Mouse (Mus musculus): ENCODE data around the gene Dcbld2.

The Dcbld2 gene

GRCm38 (mm10) chr16:58482296-58482695 is 74.1 kb downstream of the Dcbld2 start:
- DNase-seq (ENCODE audit: low spot score in 2 of 2), result no peak

GRCm38 (mm10) chr16:58487861-58488260 is 79.6 kb downstream of the Dcbld2 start:
- DNase-seq (ENCODE audit: low spot score in 2 of 2), result no peak

GRCm38 (mm10) chr16:58496791-58497190 is 88.5 kb downstream of the Dcbld2 start:
- DNase-seq (ENCODE audit: low spot score in 2 of 2), result no peak

GRCm38 (mm10) chr16:58497886-58498713 is 89.9 kb downstream of the Dcbld2 start:
- DNase-seq (ENCODE audit: low spot score in 2 of 2), result no peak

GRCm38 (mm10) chr16:58499172-58499584 is 90.9 kb downstream of the Dcbld2 start:
- DNase-seq (ENCODE audit: low spot score in 2 of 2), result no peak

- no peak for DNase-seq (ENCODE audit: low spot score in 2 of 2)
These were observed 91.4 kb downstream of the Dcbld2 start for GRCm38 (mm10) chr16:58499650-58500049.

- DNase-seq (ENCODE audit: low spot score in 2 of 2), result no peak
These were observed 93.6 kb downstream of the Dcbld2 start for GRCm38 (mm10) chr16:58501760-58502301.

- no peak for DNase-seq (ENCODE audit: low spot score in 2 of 2)
These were observed 94.3 kb downstream of the Dcbld2 start for GRCm38 (mm10) chr16:58502566-58502965.

GRCm38 (mm10) chr16:58504945-58505344 is 96.7 kb downstream of the Dcbld2 start:
- DNase-seq (ENCODE audit: low spot score in 2 of 2), result no peak

GRCm38 (mm10) chr16:58512181-58512761 is 104.0 kb downstream of the Dcbld2 start:
- DNase-seq (ENCODE audit: low spot score in 2 of 2), result no peak

- DNase-seq (ENCODE audit: low spot score in 2 of 2), result no peak
These were observed 104.6 kb downstream of the Dcbld2 start for GRCm38 (mm10) chr16:58512887-58513286.

- no peak for DNase-seq (ENCODE audit: low spot score in 2 of 2)
These were observed 105.5 kb downstream of the Dcbld2 start for GRCm38 (mm10) chr16:58513755-58514154.

- no peak for DNase-seq (ENCODE audit: low spot score in 2 of 2)
These were observed 106.3 kb downstream of the Dcbld2 start for GRCm38 (mm10) chr16:58514565-58514964.

GRCm38 (mm10) chr16:58516161-58516560 is 107.9 kb downstream of the Dcbld2 start:
- DNase-seq (ENCODE audit: low spot score in 2 of 2), result no peak

GRCm38 (mm10) chr16:58516960-58517798 is 108.9 kb downstream of the Dcbld2 start:
- DNase-seq (ENCODE audit: low spot score in 2 of 2), result no peak
